Mouse (Mus musculus): ENCODE measurements around the gene Acy3.

GRCm38 (mm10) chr19:4033298-4033697 is 46.9 kb downstream of the Acy3 start:
- TF ChIP-seq EP300 (optimal IDR thresholded peaks at IDR 0.05), result no peak
- TF ChIP-seq CTCF (IDR thresholded peaks at IDR 0.05; ENCODE audit: low read depth), result no peak

All from stomach, postnatal 0 days (tissue).